Mouse (Mus musculus) limb, embryonic 12.5 days (tissue): Measurements from ENCODE around the gene Plxnb1. TPM values are rescaled to one million over a fixed set of nuclear protein-coding genes. Genes with fewer than 3 reads are reported as not detected.

Experiments
- ATAC-seq: fragments of 200-750 bp; cut with Nextera tagmentation; 2 replicates; pipeline ENCODE4 v1.8.0; 2017; ENCODE audit warnings: low read depth, moderate TSS enrichment; ENCODE audit not compliant: insufficient number of reproducible peaks, insufficient read depth, low FRiP score, low TSS enrichment
- H3K27ac ChIP-seq: fragments of 300-500 bp; sonication (generic); 2 replicates; pipeline ENCODE4 v1.5.1; 2016; ENCODE audit warnings: mild to moderate bottlenecking, moderate library complexity
- H3K27me3 ChIP-seq: fragments of 300-500 bp; sonication (generic); 2 replicates; pipeline ENCODE4 v1.6.1; 2016; ENCODE audit warnings: mild to moderate bottlenecking, moderate library complexity
- H3K36me3 ChIP-seq: fragments of 300-500 bp; sonication (generic); 2 replicates; pipeline ENCODE4 v1.6.1; 2016; ENCODE audit warnings: mild to moderate bottlenecking, moderate library complexity
- H3K4me1 ChIP-seq: fragments of 300-500 bp; sonication (generic); replicated peaks from 2 replicates; pipeline ENCODE4 v1.6.1; 2016
- H3K4me2 ChIP-seq: fragments of 300-500 bp; sonication (generic); 2 replicates; pipeline ENCODE4 v1.6.1; 2016; ENCODE audit warnings: mild to moderate bottlenecking, moderate library complexity
- H3K4me3 ChIP-seq: fragments of 300-500 bp; sonication (generic); replicated peaks from 2 replicates; pipeline ENCODE4 v1.5.1; 2016; ENCODE audit warnings: mild to moderate bottlenecking
- H3K9ac ChIP-seq: fragments of 300-500 bp; sonication (generic); replicated peaks from 2 replicates; pipeline ENCODE4 v1.6.1; 2016; ENCODE audit warnings: mild to moderate bottlenecking, moderate library complexity
- H3K9me3 ChIP-seq: fragments of 300-500 bp; sonication (generic); 2 replicates; pipeline ENCODE4 v1.6.1; 2016; ENCODE audit warnings: mild to moderate bottlenecking, moderate library complexity
- WGBS: fragments of 180-500 bp; shearing (Covaris S2); methylation state at CpG from one replicate; pipeline ENCODE4 v1.1.7; 2016; 5-methylcytosine and 5-hydroxymethylcytosine counted together
- polyA plus RNA-seq: library from polyadenylated mRNA; unstranded; fragments of >200 nt; fragmentation: Nextera tagmentation; extraction: Ambion mirVana; gene quantifications from 2 replicates; pipeline ENCODE4 v1.2.1, GENCODE M21; 2016

The Plxnb1 gene
- polyA plus RNA-seq, 1 experiment from 2014 or later, result 22.2 TPM

DNA sequence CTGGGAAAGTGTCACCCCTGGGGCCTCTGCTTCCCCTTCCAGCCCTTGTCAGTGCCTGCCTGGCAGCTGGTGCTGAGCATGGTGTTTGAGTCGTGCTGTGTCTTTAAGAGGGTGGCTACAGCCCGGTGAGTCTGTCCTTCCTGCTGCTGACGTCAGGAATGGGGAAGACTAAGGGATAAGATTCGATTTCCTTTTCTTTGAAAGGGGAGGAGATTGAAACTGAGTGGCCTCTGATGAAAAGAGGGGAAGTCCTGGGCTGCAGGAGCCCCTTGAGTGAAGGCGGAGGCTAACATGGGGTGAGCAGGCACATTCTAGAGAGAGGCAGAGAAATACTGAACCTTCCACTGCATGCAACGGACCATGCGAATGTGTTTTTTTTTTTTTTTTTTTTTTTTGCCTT lies 40.5 kb upstream of the Plxnb1 start:
- H3K4me2 ChIP-seq, result peak overlapping the region; percentile 34
- peak overlapping the region; percentile 45; the same call in 1 of the 2 replicates for H3K9ac ChIP-seq
- no peaks in the 10 kb centered on the region for H3K27me3 ChIP-seq
- 13% methylated on average over 7 of the region's 7 CpGs for WGBS
- peaks cover 68% of the 10 kb centered on the region for H3K36me3 ChIP-seq
- H3K27ac ChIP-seq, result peak overlapping the region; percentile 67; the same call in 1 of the 2 replicates
- peak overlapping the region; percentile 12; the same call in 1 of the 2 replicates for H3K4me3 ChIP-seq
- no peak for ATAC-seq
- H3K9me3 ChIP-seq, result no peaks in the 10 kb centered on the region
- peaks cover 17% of the 10 kb centered on the region for H3K4me1 ChIP-seq

DNA sequence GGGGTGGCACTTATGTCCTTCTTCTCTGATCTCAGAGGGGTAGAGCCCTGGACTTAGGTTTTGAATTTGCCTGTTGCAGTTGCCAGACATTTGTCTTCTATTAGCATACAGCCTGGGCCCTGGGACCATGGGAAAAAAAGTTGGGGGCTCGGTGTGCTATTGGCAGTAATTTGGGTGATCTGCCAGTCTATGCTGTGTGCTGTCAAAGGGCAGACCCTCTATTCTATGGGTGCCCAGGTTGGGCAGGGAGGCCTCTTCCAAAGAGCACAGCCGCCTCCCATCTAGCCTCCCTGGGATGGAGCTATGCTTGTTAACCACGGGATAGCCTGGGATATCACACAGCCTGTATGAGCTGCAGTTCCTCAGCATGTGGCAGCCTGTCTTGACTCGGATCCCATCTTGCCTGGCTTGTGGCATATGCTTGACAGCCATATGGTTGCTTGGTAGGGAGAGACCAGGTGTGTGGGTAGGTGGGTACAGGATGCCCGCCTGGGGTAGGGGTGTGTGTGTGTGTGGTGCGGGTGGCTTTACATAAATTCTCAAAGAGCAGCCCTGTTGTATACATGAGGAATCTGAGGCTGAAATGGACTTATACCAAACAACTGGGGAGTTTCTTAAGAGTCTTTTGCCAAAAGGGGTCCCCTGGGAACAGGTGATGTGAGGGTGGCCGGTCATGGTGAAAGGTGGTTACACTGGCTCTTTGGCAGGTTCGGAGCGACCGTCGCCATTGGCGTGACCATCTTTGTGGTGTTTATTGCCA lies 39.7 kb upstream of the Plxnb1 start:
- Histone ChIP-seq H3K4me3 (0 out of 2 replicates have a peak overlapping the region, but pooled peaks have one; percentile 12), H3K4me1 (peaks cover 18% of the 10 kb centered on the region), H3K9ac (peak overlapping the region; percentile 45; the same call in 1 of the 2 replicates), H3K4me2 (peak overlapping the region; percentile 34), H3K27me3 (no peaks in the 10 kb centered on the region), H3K36me3 (peaks cover 72% of the 10 kb centered on the region), H3K27ac (no peak overlapping the region), H3K9me3 (no peaks in the 10 kb centered on the region)
- ATAC-seq, result no peak
- 91% methylated on average over 12 of the region's 12 CpGs for WGBS

DNA sequence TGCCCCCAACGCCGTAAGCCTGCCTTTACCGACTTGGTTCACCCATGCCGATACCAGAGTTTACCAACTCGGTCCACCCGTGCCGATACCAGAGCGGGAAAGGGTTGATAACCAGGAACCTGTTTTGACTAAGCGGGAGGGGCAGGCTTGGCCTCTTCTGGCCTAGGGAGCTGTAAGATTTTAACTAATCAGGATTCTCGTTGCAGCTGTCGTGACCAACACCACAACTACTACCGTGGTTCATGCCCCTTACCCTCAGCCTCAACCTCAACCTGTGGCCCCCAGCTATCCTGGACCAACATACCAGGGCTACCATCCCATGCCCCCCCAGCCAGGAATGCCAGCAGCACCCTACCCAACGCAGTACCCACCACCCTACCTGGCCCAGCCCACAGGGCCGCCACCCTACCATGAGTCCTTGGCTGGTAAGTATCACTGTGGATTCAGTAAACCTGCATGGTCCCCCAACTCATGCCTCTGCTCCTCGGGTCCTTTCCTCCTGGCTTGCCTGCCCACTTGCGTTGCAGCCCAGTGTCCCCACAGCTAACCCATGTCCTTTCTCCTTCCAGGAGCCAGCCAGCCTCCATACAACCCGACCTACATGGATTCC lies 39.0 kb upstream of the Plxnb1 start:
- no peaks in the 10 kb centered on the region for H3K27me3 ChIP-seq
- H3K27ac ChIP-seq, result no peak overlapping the region
- H3K36me3 ChIP-seq, result peaks cover 74% of the 10 kb centered on the region
- 90% methylated on average over 17 of the region's 17 CpGs for WGBS
- H3K9me3 ChIP-seq, result no peaks in the 10 kb centered on the region
- H3K4me2 ChIP-seq, result no peak overlapping the region
- H3K4me3 ChIP-seq, result no peak overlapping the region
- H3K9ac ChIP-seq, result no peak overlapping the region
- H3K4me1 ChIP-seq, result peaks cover 18% of the 10 kb centered on the region
- no peak for ATAC-seq

DNA sequence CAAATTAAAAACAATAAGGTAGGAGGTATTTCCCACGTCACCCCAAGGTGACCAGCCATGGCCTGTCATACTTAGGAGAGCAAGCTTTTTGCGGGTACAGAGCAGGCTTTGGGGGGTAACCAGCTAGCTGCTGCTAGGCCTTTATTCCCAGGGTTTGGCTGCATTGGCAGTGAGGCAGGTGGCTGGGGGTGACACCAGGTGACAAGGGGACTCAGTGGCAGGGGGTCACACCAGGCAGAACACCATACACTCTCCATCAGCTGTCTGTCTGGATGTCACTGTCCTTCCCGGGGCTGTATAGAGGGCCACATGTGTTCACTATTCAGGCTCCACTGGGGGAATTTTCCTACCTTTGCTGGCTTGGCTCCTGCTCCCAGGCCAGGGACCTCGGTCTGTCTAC lies 38.3 kb upstream of the Plxnb1 start:
- H3K27ac ChIP-seq, result no peak overlapping the region
- peaks cover 71% of the 10 kb centered on the region for H3K36me3 ChIP-seq
- H3K9ac ChIP-seq, result no peak overlapping the region
- no peak for ATAC-seq
- H3K4me2 ChIP-seq, result no peak overlapping the region
- H3K4me1 ChIP-seq, result peaks cover 18% of the 10 kb centered on the region
- H3K9me3 ChIP-seq, result no peaks in the 10 kb centered on the region
- WGBS, result 89% methylated on average over 4 of the region's 4 CpGs
- H3K4me3 ChIP-seq, result no peak overlapping the region
- no peaks in the 10 kb centered on the region for H3K27me3 ChIP-seq

DNA sequence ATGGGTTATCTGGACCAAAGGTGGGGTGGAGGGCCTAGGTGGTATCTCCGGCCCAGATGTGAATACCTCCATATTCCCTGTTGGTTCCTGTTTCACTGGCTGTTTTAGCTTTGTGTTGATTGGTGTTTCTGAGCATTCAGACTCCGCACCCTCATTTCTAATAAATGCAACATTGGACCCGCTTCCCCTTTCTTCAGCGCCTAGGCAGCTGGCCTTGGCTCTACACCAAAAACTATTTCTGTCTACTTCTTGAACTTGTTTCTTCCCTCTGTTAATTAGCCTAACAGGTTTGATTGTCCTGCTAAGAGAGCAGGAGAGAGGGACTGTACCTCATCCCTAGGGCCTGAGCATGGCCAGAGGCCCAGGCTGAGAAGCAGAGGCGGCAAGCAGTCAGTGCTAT lies 37.6 kb upstream of the Plxnb1 start:
- no peak overlapping the region for H3K4me3 ChIP-seq
- no peak overlapping the region for H3K27ac ChIP-seq
- no peak for ATAC-seq
- H3K9me3 ChIP-seq, result no peaks in the 10 kb centered on the region
- H3K36me3 ChIP-seq, result peaks cover 69% of the 10 kb centered on the region
- peaks cover 18% of the 10 kb centered on the region for H3K4me1 ChIP-seq
- no peak overlapping the region for H3K9ac ChIP-seq
- no peaks in the 10 kb centered on the region for H3K27me3 ChIP-seq
- H3K4me2 ChIP-seq, result no peak overlapping the region
- 95% methylated on average over 5 of the region's 5 CpGs for WGBS

DNA sequence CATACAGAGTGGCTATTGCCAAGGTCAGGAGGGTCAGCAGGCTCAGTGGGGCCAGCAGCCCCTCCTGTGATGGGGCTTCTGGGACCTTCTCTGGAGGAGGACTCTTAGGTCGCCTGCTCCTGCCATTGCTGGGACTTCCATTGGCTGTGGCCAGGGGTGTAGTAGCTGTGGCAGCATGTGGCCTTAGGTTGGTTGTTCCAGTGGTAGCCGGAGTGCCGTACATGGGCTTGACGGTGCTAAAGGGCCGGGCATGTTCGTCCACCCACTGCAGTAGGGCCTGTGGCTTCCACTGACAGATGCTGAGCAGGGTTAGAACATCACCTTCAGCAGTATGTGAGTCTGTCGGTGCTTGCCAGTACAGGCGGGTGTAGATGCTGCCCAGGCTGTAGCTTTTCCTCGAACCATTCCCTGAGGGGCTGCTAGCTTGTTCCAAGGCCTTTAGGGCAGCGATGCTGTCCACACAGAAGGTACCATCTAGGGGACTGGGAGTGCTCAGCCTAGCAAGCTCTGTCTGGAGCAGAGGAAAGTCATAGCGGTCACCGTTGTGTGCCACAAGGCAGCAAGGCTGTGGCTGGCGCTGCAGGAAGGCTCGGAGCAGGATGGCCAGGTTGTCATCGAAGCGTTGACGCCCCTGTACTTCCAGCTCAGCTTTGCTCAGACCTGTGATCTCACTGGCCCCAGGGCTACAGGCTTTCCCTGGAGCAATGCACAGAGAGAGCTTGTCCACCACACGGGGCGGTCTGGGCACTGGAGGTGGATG lies 37.0 kb upstream of the Plxnb1 start:
- H3K4me2 ChIP-seq, result no peak overlapping the region
- H3K4me1 ChIP-seq, result peaks cover 18% of the 10 kb centered on the region
- no peaks in the 10 kb centered on the region for H3K9me3 ChIP-seq
- H3K4me3 ChIP-seq, result no peak overlapping the region
- peak overlapping the region; percentile 60; the same call in 1 of the 2 replicates for H3K9ac ChIP-seq
- ATAC-seq, result no peak
- H3K36me3 ChIP-seq, result peaks cover 69% of the 10 kb centered on the region
- no peak overlapping the region for H3K27ac ChIP-seq
- WGBS, result 92% methylated on average over 19 of the region's 19 CpGs
- no peaks in the 10 kb centered on the region for H3K27me3 ChIP-seq

DNA sequence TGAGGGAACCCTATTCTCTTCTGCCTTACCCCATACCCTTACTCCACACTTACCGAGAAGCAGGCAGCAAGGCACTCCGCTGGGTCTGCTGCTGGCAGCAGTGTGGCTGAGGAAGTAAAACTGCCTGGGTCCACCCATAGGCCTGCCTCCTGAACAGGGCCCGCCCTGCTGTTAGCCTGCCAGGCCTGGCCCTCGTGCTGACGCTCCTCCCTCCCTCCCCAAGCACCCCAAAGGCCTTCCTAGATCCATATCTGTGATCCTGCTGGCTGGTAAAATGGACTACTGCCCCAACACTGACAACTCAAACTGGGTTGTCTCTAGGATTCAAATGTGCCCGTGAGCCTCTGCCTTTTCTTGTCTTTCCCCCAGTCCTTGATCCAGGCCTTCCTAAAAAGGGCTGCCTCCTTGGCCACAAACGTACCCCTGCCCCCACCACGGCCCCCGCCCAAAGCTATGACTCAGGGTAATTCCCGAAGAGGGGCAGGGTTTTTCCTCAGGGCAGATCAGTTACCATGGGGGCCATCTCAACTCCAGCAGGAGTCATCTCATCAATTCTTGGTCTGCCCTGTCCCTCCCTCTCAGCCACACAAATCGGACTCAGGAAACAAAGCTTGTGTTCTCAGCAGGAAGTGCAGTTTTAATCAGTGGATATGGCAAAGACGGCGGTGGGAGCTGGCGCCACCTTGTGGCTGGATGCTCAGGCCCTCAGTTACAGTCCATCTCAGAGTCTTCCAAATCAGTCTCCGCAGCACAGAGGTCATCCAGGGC lies 35.9 kb upstream of the Plxnb1 start, which contains the start of gene Trex1:
Trex1 (minus strand) TSS at position 599 of the 768 bp plus-strand sequence.
- peaks cover 80% of the 10 kb centered on the region for H3K36me3 ChIP-seq
- no peaks in the 10 kb centered on the region for H3K9me3 ChIP-seq
- peaks cover 18% of the 10 kb centered on the region for H3K4me1 ChIP-seq
- peak within 1 kb of the TSS; percentile 52 for H3K4me2 ChIP-seq
- peak within 1 kb of the TSS; percentile 33 for H3K4me3 ChIP-seq
- peak within 1 kb of the TSS; percentile 80 for H3K27ac ChIP-seq
- peak; percentile 74 for ATAC-seq
- peak within 1 kb of the TSS; percentile 60 for H3K9ac ChIP-seq
- H3K27me3 ChIP-seq, result no peaks in the 10 kb centered on the region
- WGBS, result 28% methylated on average over 15 of the region's 15 CpGs

DNA sequence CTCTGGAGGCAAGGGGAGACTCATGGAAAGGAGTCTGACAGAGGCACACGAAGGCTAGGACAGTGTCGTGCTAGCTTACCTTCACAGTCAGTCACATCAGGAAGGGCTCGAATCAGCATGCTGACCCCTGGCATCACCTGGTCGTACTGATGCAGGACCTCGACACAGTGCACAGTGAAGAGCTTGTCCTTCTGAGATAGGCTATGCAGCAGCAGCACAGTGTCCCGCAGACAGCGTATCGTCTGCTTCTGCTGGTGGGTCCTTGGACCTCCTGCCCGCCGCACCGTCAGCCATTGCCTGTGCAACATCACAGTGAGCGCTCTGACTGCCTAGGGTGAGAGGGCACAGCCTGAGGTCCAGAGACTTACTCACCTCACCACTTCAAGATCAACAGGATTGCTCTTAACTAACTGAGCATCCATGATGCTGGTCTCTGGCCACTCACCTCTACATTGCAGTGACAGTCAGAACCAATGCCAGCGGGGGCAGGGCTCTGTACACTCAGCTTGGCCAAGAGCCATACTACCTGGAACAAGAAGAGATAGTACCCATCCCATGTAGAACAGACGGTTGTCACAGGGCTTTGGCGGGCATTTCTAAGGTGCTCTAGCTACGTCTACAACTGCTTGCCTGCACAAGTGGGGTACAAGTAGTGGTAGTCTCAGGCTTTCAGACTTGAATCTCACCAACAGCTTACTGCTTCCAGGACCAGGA lies 34.8 kb upstream of the Plxnb1 start:
- no peak overlapping the region for H3K27ac ChIP-seq

DNA sequence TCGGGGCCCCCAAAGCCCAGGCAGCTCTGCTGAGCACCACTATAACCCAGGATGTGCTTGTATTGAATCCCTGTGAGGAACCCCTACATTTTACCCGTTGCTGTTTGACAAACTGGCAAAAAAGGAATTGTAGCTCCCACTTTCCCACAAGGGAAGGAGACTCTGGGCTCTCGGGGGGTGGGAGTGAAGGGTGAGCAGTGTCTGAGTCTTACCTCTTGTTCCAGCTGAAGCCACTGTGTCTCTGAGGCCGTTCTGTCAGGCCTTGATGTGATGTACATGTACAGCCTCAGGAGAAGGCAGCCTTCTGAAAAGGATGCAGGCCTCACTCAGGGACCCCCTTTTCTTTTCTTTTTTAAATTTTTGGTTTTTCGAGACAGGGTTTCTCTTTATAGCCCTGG lies 34.3 kb upstream of the Plxnb1 start:
- H3K27ac ChIP-seq, result no peak overlapping the region
- H3K4me1 ChIP-seq, result peaks cover 8% of the 10 kb centered on the region; the same call in 1 of the 2 replicates
- no peak for ATAC-seq
- no peaks in the 10 kb centered on the region for H3K27me3 ChIP-seq
- H3K9ac ChIP-seq, result no peak overlapping the region
- peaks cover 91% of the 10 kb centered on the region for H3K36me3 ChIP-seq
- 88% methylated on average over 5 of the region's 5 CpGs for WGBS
- no peak overlapping the region for H3K4me3 ChIP-seq
- no peaks in the 10 kb centered on the region for H3K9me3 ChIP-seq
- no peak overlapping the region for H3K4me2 ChIP-seq

More for the DNA sequence above, 34.8 kb upstream of the Plxnb1 start:
- no peaks in the 10 kb centered on the region for H3K9me3 ChIP-seq
- WGBS, result 90% methylated on average over 16 of the region's 16 CpGs
- ATAC-seq, result no peak
- H3K36me3 ChIP-seq, result peaks cover 90% of the 10 kb centered on the region
- no peak overlapping the region for H3K4me3 ChIP-seq
- H3K27me3 ChIP-seq, result no peaks in the 10 kb centered on the region
- H3K4me1 ChIP-seq, result peaks cover 9% of the 10 kb centered on the region; the same call in 1 of the 2 replicates
- H3K9ac ChIP-seq, result no peak overlapping the region
- H3K4me2 ChIP-seq, result no peak overlapping the region

DNA sequence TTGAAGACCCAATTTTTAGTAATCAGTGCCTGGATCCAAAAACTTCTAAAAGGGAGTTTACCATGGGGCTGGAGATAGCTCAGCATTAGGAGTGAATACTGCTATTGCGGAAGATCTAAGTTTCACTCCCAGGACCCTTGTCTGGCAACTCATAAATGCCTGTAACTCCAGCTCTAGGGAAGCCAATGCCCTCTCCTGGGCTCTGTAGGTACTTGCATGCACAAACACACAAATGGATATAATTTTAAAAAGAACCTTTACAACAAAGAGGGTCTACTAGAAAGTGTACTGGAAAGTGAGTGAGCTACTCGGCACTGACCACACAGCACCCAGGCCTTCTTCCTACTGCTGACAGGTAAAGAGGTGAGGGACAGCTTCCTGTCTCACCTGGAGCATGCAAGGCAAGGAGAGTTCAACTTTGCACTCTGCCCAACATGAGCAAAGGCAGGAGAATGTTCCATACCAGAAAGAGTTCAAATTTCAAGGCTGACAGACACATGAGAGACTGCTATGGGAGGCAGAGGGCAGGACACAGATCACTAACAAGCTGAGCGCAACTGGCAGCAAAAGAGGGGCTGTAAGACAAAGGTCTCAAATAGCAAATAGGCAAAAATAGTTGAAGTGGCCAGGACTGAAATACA lies 27.0 kb upstream of the Plxnb1 start:
- no peak overlapping the region for H3K27ac ChIP-seq
- WGBS, result 90% methylated on average over 3 of the region's 3 CpGs
- no peaks in the 10 kb centered on the region for H3K27me3 ChIP-seq
- no peak overlapping the region for H3K4me2 ChIP-seq
- H3K9ac ChIP-seq, result no peak overlapping the region
- no peak for ATAC-seq
- no peak overlapping the region for H3K4me3 ChIP-seq
- no peaks in the 10 kb centered on the region for H3K9me3 ChIP-seq
- peaks cover 10% of the 10 kb centered on the region for H3K4me1 ChIP-seq
- peaks cover 87% of the 10 kb centered on the region for H3K36me3 ChIP-seq
